Mouse (Mus musculus): Measurements from ENCODE around the gene Isyna1. TPM values are rescaled to one million over a fixed set of nuclear protein-coding genes. Genes with fewer than 3 reads are reported as not detected.

Gene Isyna1
- polyA plus RNA-seq (2015; fragmentation: Nextera tagmentation; extraction: Ambion mirVana), result 180 and 198 TPM in 2 replicates

GRCm38 (mm10) chr8:70593961-70594609, at the start of gene Isyna1:
Gene Isyna1 (plus strand): TSS chr8:70594373.
- Histone ChIP-seq H3K4me1 (peaks cover 63% of the 10 kb centered on the region), H3K9me3 (replicated peaks) (no peaks in the 10 kb centered on the region), H3K27me3 (no peaks in the 10 kb centered on the region), H3K4me2 (peak within 1 kb of the TSS; percentile 97), H3K36me3 (peaks cover 56% of the 10 kb centered on the region), H3K4me3 (replicated peaks) (peak within 1 kb of the TSS; percentile 75), H3K9ac (peak within 1 kb of the TSS; percentile 69), H3K27ac (peak within 1 kb of the TSS; percentile 92)
- under 1% methylated on average over 38 of the region's 40 CpGs for WGBS
- ATAC-seq (replicated peaks; ENCODE audit: low FRiP score), result peak; percentile 90

GRCm38 (mm10) chr8:70546412-70546811, 47.8 kb upstream of the Isyna1 start:
- Histone ChIP-seq H3K9ac (no peak overlapping the region), H3K27ac (no peak overlapping the region), H3K4me3 (replicated peaks) (no peak overlapping the region), H3K4me1 (peaks cover 38% of the 10 kb centered on the region), H3K36me3 (0 out of 2 replicates have a peak, but pooled peaks cover 2% of the 10 kb centered on the region), H3K9me3 (replicated peaks) (no peaks in the 10 kb centered on the region), H3K4me2 (no peak overlapping the region), H3K27me3 (no peaks in the 10 kb centered on the region)
- 71% methylated on average over 4 of the region's 4 CpGs for WGBS
- ATAC-seq (replicated peaks; ENCODE audit: low FRiP score), result no peak

GRCm38 (mm10) chr8:70547762-70548161, 46.4 kb upstream of the Isyna1 start:
- H3K27ac ChIP-seq, result no peak overlapping the region
- 91% methylated on average over 6 of the region's 6 CpGs for WGBS

GRCm38 (mm10) chr8:70549412-70550184, 44.6 kb upstream of the Isyna1 start:
- Histone ChIP-seq H3K4me1 (peaks cover 48% of the 10 kb centered on the region), H3K27me3 (no peaks in the 10 kb centered on the region), H3K4me3 (replicated peaks) (no peak overlapping the region), H3K9me3 (replicated peaks) (no peaks in the 10 kb centered on the region), H3K36me3 (0 out of 2 replicates have a peak, but pooled peaks cover 2% of the 10 kb centered on the region), H3K9ac (no peak overlapping the region), H3K27ac (no peak overlapping the region), H3K4me2 (no peak overlapping the region)
- no peak for ATAC-seq (replicated peaks; ENCODE audit: low FRiP score)
- 89% methylated on average over 10 of the region's 10 CpGs for WGBS

More at GRCm38 (mm10) chr8:70547762-70548161, 46.4 kb upstream of the Isyna1 start:
- Histone ChIP-seq H3K9me3 (replicated peaks) (no peaks in the 10 kb centered on the region), H3K4me3 (replicated peaks) (no peak overlapping the region), H3K36me3 (0 out of 2 replicates have a peak, but pooled peaks cover 2% of the 10 kb centered on the region), H3K27me3 (no peaks in the 10 kb centered on the region), H3K4me1 (peaks cover 44% of the 10 kb centered on the region), H3K9ac (no peak overlapping the region), H3K4me2 (no peak overlapping the region)
- ATAC-seq (replicated peaks; ENCODE audit: low FRiP score), result no peak

DNA sequence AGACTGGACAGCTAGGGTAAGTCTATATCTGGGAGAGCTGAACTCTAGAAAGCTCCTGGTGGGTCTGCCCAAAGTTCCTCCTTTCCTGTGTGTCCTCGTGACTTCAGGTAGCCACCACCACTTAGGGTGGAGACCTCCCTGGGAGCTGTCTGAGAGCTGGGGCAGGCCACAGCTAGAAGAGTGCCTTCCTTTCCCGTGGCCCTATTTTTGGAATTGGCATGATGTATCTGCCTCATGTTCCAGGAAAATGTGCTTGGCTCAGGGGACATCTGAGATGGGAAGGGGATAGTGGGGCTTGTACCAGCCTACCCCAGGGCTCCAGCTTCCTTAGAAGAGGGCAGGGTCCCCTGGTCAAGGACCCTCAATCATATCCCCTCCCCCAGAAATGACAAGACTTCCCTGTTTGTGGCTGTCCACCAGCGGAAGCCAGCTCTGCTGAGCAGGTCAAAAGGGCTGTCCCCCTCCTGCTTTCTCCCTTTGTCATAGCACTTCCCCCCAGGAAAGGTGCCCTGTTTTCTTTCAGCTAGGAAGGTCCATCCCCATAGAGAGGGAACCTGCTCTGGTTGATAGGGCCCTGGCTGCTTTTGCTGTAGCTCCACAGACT, 42.5 kb upstream of the Isyna1 start:
- Histone ChIP-seq H3K4me1 (peaks cover 42% of the 10 kb centered on the region), H3K4me3 (replicated peaks) (no peak overlapping the region), H3K27ac (peak overlapping the region; percentile 7; the same call in 1 of the 2 replicates), H3K4me2 (no peak overlapping the region), H3K27me3 (no peaks in the 10 kb centered on the region), H3K9me3 (replicated peaks) (no peaks in the 10 kb centered on the region), H3K9ac (no peak overlapping the region), H3K36me3 (0 out of 2 replicates have a peak, but pooled peaks cover 2% of the 10 kb centered on the region)
- ATAC-seq (replicated peaks; ENCODE audit: low FRiP score), result no peak
- 38% methylated on average over 3 of the region's 3 CpGs for WGBS

DNA sequence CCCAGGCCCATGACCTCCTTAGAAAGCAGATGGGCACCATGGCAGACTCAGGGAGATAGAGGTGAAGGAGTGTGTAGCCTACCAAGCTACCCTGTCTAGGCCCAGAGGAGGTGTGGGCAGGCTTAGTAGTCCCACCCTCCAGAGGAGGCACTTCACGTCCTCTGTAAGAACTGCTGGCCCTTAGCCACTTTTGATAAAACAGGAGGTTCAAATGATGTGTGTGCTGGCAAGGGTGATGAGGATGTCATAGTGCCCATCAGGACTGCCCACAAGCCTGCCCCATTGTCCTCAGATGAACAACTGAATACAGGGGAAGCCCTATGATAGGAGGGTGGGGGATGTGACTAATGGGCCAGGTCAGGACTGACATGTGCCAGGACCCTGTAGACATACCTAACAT, 41.3 kb upstream of the Isyna1 start:
- no peak overlapping the region for H3K9ac ChIP-seq
- 38% methylated on average over 1 of the region's 1 CpGs for WGBS
- H3K4me2 ChIP-seq, result no peak overlapping the region
- peak overlapping the region; percentile 32; the same call in 1 of the 2 replicates for H3K27ac ChIP-seq
- H3K36me3 ChIP-seq, result 0 out of 2 replicates have a peak, but pooled peaks cover 8% of the 10 kb centered on the region
- H3K9me3 ChIP-seq (replicated peaks), result no peaks in the 10 kb centered on the region
- no peak overlapping the region for H3K4me3 ChIP-seq (replicated peaks)
- H3K4me1 ChIP-seq, result peaks cover 38% of the 10 kb centered on the region
- H3K27me3 ChIP-seq, result no peaks in the 10 kb centered on the region
- ATAC-seq (replicated peaks; ENCODE audit: low FRiP score), result 0 out of 2 replicates have a peak, but pooled peaks have one; percentile 20

GRCm38 (mm10) chr8:70553740-70554139, 40.4 kb upstream of the Isyna1 start:
- H3K27me3 ChIP-seq, result no peaks in the 10 kb centered on the region
- no peak overlapping the region for H3K9ac ChIP-seq
- no peaks in the 10 kb centered on the region for H3K9me3 ChIP-seq (replicated peaks)
- no peak overlapping the region for H3K4me2 ChIP-seq
- 0 out of 2 replicates have a peak, but pooled peaks cover 8% of the 10 kb centered on the region for H3K36me3 ChIP-seq
- peak overlapping the region; percentile 37 for H3K27ac ChIP-seq
- H3K4me1 ChIP-seq, result peaks cover 41% of the 10 kb centered on the region
- ATAC-seq (replicated peaks; ENCODE audit: low FRiP score), result no peak
- H3K4me3 ChIP-seq (replicated peaks), result no peak overlapping the region

DNA sequence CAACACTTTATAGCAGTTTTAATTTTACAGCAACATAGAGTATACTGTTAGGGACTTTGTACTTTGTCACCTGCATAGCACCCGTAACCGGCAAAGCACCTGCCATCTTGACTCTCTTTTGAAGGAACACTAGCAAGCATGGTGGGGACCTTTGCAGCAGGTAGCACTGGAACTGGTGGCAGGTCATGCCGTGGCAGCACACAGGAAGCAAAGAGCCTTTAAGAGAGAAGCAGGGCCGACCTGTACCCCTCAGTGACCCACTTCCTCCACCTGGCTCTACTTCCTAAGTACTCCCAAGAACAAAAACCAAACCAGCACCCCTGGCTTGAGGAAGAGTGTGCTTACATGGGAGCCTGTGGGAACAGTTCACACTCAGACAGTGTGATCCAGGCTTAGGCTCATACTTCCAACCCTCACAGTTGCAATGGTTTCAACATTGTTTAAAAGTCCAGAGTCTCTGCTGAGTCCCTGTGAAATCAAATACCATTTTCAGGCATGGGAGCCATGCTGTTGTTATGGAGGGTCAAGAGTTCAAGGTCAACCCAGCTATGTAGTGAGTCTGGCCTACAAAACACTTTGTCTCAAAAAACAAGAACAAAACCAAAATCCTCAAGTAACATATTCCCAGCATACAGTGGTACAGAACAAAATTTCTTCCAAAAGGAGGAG, 39.0 kb upstream of the Isyna1 start:
- ATAC-seq (replicated peaks; ENCODE audit: low FRiP score), result no peak
- H3K9ac ChIP-seq, result no peak overlapping the region
- no peaks in the 10 kb centered on the region for H3K9me3 ChIP-seq (replicated peaks)
- H3K36me3 ChIP-seq, result 0 out of 2 replicates have a peak, but pooled peaks cover 6% of the 10 kb centered on the region
- H3K27me3 ChIP-seq, result no peaks in the 10 kb centered on the region
- H3K4me1 ChIP-seq, result peaks cover 51% of the 10 kb centered on the region
- H3K4me3 ChIP-seq (replicated peaks), result no peak overlapping the region
- no peak overlapping the region for H3K4me2 ChIP-seq
- H3K27ac ChIP-seq, result no peak overlapping the region
- WGBS, result 87% methylated on average over 4 of the region's 4 CpGs

DNA sequence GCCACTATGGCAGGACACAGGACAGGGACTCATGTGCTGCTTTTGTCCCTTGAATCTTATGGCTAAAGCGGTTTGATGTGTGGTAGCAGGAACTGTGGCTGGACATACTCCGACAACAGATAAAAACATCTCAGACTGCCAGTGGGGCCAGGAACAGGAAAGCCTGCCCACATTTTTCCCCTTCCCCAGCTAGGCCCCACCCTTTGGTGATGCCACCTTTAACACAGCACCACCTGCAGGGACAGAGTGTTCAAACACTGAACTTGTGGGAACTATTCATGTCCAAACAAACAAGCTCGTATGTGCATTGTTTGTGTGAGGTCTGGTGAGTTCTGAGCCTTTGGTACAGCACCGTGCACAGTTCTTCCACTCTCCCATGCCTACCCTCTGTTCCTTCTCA, 35.8 kb upstream of the Isyna1 start:
- Histone ChIP-seq H3K9ac (no peak overlapping the region), H3K4me1 (peaks cover 56% of the 10 kb centered on the region), H3K27me3 (no peaks in the 10 kb centered on the region), H3K36me3 (0 out of 2 replicates have a peak, but pooled peaks cover 6% of the 10 kb centered on the region), H3K9me3 (replicated peaks) (no peaks in the 10 kb centered on the region), H3K4me2 (no peak overlapping the region), H3K4me3 (replicated peaks) (no peak overlapping the region), H3K27ac (0 out of 2 replicates have a peak overlapping the region, but pooled peaks have one; percentile 18)
- 61% methylated on average over 4 of the region's 4 CpGs for WGBS
- ATAC-seq (replicated peaks; ENCODE audit: low FRiP score), result no peak

- no peak for ATAC-seq (replicated peaks; ENCODE audit: low FRiP score)
- 82% methylated on average over 3 of the region's 3 CpGs for WGBS
- 0 out of 2 replicates have a peak, but pooled peaks cover 6% of the 10 kb centered on the region for H3K36me3 ChIP-seq
- H3K4me1 ChIP-seq, result peaks cover 51% of the 10 kb centered on the region
- H3K27me3 ChIP-seq, result no peaks in the 10 kb centered on the region
- no peak overlapping the region for H3K4me2 ChIP-seq
- H3K27ac ChIP-seq, result no peak overlapping the region
- no peak overlapping the region for H3K9ac ChIP-seq
- H3K4me3 ChIP-seq (replicated peaks), result no peak overlapping the region
- H3K9me3 ChIP-seq (replicated peaks), result no peaks in the 10 kb centered on the region
Measured at GRCm38 (mm10) chr8:70558983-70559382, 35.2 kb upstream of the Isyna1 start.

DNA sequence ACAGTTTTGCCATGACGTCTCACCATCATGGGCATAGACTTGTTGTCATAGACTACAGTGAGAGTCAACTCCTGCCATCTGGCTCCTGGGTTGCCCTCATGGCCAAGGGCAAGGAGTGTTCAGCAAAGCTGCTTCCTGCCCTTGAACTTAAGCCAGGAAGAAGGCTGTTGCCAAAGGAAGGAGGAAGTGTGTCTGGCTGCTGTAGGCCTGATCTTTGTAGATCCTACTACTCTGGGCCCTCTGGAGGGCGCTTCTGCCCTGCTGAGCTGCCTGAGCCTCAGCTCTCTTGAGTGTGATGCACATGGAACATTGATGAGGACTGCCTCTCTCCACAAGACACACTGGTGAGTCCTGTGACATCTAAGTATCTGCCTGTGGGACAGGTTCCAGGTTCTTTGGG, 34.1 kb upstream of the Isyna1 start:
- Histone ChIP-seq H3K27me3 (no peaks in the 10 kb centered on the region), H3K4me2 (no peak overlapping the region), H3K4me1 (peaks cover 58% of the 10 kb centered on the region), H3K27ac (peak overlapping the region; percentile 85), H3K9me3 (replicated peaks) (no peaks in the 10 kb centered on the region), H3K4me3 (replicated peaks) (no peak overlapping the region), H3K9ac (no peak overlapping the region), H3K36me3 (0 out of 2 replicates have a peak, but pooled peaks cover 6% of the 10 kb centered on the region)
- WGBS, result 74% methylated on average over 2 of the region's 2 CpGs
- peak; percentile 49; the same call in 1 of the 2 replicates for ATAC-seq (replicated peaks; ENCODE audit: low FRiP score)
